Mouse (Mus musculus) spleen, postnatal 4 days (tissue): Measurements from ENCODE around the gene Cyth2.
A peak's percentile ranks its signal among the peaks of the same experiment; 100 is the strongest.

ENCODE experiments used
- DNase-seq, 2 experiments: peaks; one replicate each; pipeline ENCODE4 v3.0.0; 2022; ENCODE audit warnings: low spot score in 2 of 2

Cyth2 gene

GRCm38 (mm10) chr7:45812921-45813320 lies 1.5 kb downstream of the Cyth2 start:
- no peak for DNase-seq

GRCm38 (mm10) chr7:45809276-45810075 lies 4.9 kb downstream of the Cyth2 start:
- DNase-seq = no peak

- DNase-seq = no peak
These were observed 5.9 kb downstream of the Cyth2 start for GRCm38 (mm10) chr7:45808471-45808870.

- no peak for DNase-seq
These were observed 8.4 kb downstream of the Cyth2 start for GRCm38 (mm10) chr7:45805941-45806340.

GRCm38 (mm10) chr7:45802551-45802950 lies 11.8 kb downstream of the Cyth2 start:
- DNase-seq = no peak

GRCm38 (mm10) chr7:45801348-45801747 lies 13.0 kb downstream of the Cyth2 start:
- peak; percentile 89 to 97 for DNase-seq

- peak in 1 of 2 experiments; percentile 62 for DNase-seq
These were observed 13.7 kb downstream of the Cyth2 start for GRCm38 (mm10) chr7:45800546-45801204.

- DNase-seq = no peak
These were observed 14.4 kb downstream of the Cyth2 start for GRCm38 (mm10) chr7:45800001-45800400.

GRCm38 (mm10) chr7:45798931-45799330 lies 15.4 kb downstream of the Cyth2 start:
- no peak for DNase-seq

GRCm38 (mm10) chr7:45798511-45798836 lies 15.9 kb downstream of the Cyth2 start:
- DNase-seq = no peak

- DNase-seq = no peak
These were observed 16.5 kb downstream of the Cyth2 start for GRCm38 (mm10) chr7:45797661-45798510.

GRCm38 (mm10) chr7:45796950-45797349 lies 17.4 kb downstream of the Cyth2 start:
- peak in 1 of 2 experiments; percentile 65 for DNase-seq

GRCm38 (mm10) chr7:45794971-45795370 lies 19.4 kb downstream of the Cyth2 start:
- DNase-seq = no peak

- no peak for DNase-seq
These were observed 20.3 kb downstream of the Cyth2 start for GRCm38 (mm10) chr7:45793969-45794585.

GRCm38 (mm10) chr7:45793240-45793639 lies 21.1 kb downstream of the Cyth2 start:
- no peak for DNase-seq

GRCm38 (mm10) chr7:45791756-45792490 lies 22.5 kb downstream of the Cyth2 start:
- DNase-seq = no peak

GRCm38 (mm10) chr7:45790721-45791120 lies 23.7 kb downstream of the Cyth2 start:
- DNase-seq = no peak

- no peak for DNase-seq
These were observed 26.7 kb downstream of the Cyth2 start for GRCm38 (mm10) chr7:45787642-45788041.

- DNase-seq = no peak
These were observed 27.5 kb downstream of the Cyth2 start for GRCm38 (mm10) chr7:45786661-45787413.

GRCm38 (mm10) chr7:45786136-45786578 lies 28.2 kb downstream of the Cyth2 start:
- DNase-seq = no peak
